Mouse (Mus musculus): ENCODE results near the gene Tarsl2.
A peak's percentile ranks its signal among the peaks of the same experiment; 100 is the strongest.

The Tarsl2 gene

GRCm38 (mm10) chr7:65644643-65645351 is at the start of gene Tarsl2:
Gene Tarsl2 (plus strand): TSS chr7:65644898.
- peak; percentile 96 for DNase-seq (ENCODE audit: low read depth, low spot score)

- no peak for DNase-seq (ENCODE audit: low read depth, low spot score)
These were observed 38.6 kb upstream of the Tarsl2 start for GRCm38 (mm10) chr7:65606124-65606523.

- DNase-seq (ENCODE audit: low read depth, low spot score): no peak
These were observed 37.7 kb upstream of the Tarsl2 start for GRCm38 (mm10) chr7:65607003-65607402.

- no peak for DNase-seq (ENCODE audit: low read depth, low spot score)
These were observed 34.5 kb upstream of the Tarsl2 start for GRCm38 (mm10) chr7:65610171-65610570.

- no peak for DNase-seq (ENCODE audit: low read depth, low spot score)
These were observed 34.0 kb upstream of the Tarsl2 start for GRCm38 (mm10) chr7:65610673-65611072.

- DNase-seq (ENCODE audit: low read depth, low spot score): no peak
These were observed 33.4 kb upstream of the Tarsl2 start for GRCm38 (mm10) chr7:65611298-65611697.

GRCm38 (mm10) chr7:65613723-65614122 is 31.0 kb upstream of the Tarsl2 start:
- no peak for DNase-seq (ENCODE audit: low read depth, low spot score)

GRCm38 (mm10) chr7:65618751-65619150 is 25.9 kb upstream of the Tarsl2 start:
- no peak for DNase-seq (ENCODE audit: low read depth, low spot score)

GRCm38 (mm10) chr7:65620746-65621145 is 24.0 kb upstream of the Tarsl2 start:
- no peak for DNase-seq (ENCODE audit: low read depth, low spot score)

- DNase-seq (ENCODE audit: low read depth, low spot score): no peak
These were observed 21.4 kb upstream of the Tarsl2 start for GRCm38 (mm10) chr7:65623330-65623729.

- DNase-seq (ENCODE audit: low read depth, low spot score): no peak
These were observed 19.2 kb upstream of the Tarsl2 start for GRCm38 (mm10) chr7:65625528-65625927.

GRCm38 (mm10) chr7:65629846-65630245 is 14.9 kb upstream of the Tarsl2 start:
- DNase-seq (ENCODE audit: low read depth, low spot score): no peak

GRCm38 (mm10) chr7:65630661-65631060 is 14.0 kb upstream of the Tarsl2 start:
- no peak for DNase-seq (ENCODE audit: low read depth, low spot score)

- DNase-seq (ENCODE audit: low read depth, low spot score): no peak
These were observed 8.9 kb upstream of the Tarsl2 start for GRCm38 (mm10) chr7:65635831-65636230.

- no peak for DNase-seq (ENCODE audit: low read depth, low spot score)
These were observed 8.3 kb upstream of the Tarsl2 start for GRCm38 (mm10) chr7:65636356-65636880.

- no peak for DNase-seq (ENCODE audit: low read depth, low spot score)
These were observed 6.4 kb upstream of the Tarsl2 start for GRCm38 (mm10) chr7:65638170-65638770.

GRCm38 (mm10) chr7:65639821-65640382 is 4.8 kb upstream of the Tarsl2 start:
- no peak for DNase-seq (ENCODE audit: low read depth, low spot score)

GRCm38 (mm10) chr7:65640672-65641071 is 4.0 kb upstream of the Tarsl2 start:
- no peak for DNase-seq (ENCODE audit: low read depth, low spot score)

GRCm38 (mm10) chr7:65642371-65643304 is 2.1 kb upstream of the Tarsl2 start:
- peak; percentile 21 for DNase-seq (ENCODE audit: low read depth, low spot score)

- DNase-seq (ENCODE audit: low read depth, low spot score): no peak
These were observed 757 bp upstream of the Tarsl2 start for GRCm38 (mm10) chr7:65643861-65644421.

- no peak for DNase-seq (ENCODE audit: low read depth, low spot score)
These were observed 1.3 kb downstream of the Tarsl2 start for GRCm38 (mm10) chr7:65645996-65646395.
